Mouse (Mus musculus) liver, adult 2 months (tissue): ENCODE results near the gene Gzma.

Experiments used
- CTCF ChIP-seq: fragments of 200-500 bp; IDR thresholded peaks from 2 replicates; pipeline ENCODE4 v1.5.1; 2011; ENCODE audit warnings: low read depth, low read length, control low read depth
- POLR2A ChIP-seq: fragments of 200-500 bp; IDR thresholded peaks from 2 replicates; pipeline ENCODE4 v1.6.1; 2011; ENCODE audit warnings: low read length, control low read depth; ENCODE audit not compliant: insufficient read depth; ENCODE audit errors: extremely low read depth

DNA sequence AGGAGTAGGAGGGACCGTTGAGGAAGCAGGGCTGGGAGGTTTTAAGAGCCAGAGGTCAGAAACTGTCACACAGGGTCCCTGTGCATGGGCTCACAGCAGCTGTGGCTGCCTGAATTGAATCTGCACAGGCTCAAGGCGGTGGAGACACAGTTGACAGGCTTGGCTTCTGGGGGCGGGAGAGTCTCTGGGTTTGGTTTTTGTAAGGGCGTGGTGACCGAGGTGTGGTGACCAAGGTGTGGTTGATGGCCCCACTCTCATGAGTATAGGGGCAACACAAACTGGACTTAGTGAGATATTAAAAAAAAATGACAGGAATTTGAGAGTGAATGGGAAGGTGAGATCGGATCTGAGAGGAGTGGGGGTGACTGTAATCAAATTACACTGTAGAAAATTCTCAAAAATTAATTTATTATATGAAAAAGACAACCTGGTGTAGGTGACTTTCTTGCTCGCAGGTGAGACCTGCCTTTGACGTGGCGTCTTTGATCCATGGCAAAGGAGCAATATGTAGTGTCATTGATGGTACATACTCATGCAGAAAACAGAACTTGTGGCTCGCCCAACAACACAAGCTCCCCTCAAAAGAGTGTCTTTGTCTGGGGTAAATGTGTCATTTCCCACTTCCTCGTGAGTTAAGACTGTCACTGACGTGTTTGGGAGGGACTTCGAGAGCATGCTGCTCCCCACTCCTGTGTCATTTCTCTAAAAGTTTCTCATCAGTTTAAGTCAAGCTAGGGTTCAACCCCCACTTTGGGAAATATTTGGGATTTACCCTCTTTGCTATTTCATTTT, 13.4 kb downstream of the Gzma start:
- TF ChIP-seq POLR2A: no peak
- no peak for TF ChIP-seq CTCF
